Mouse (Mus musculus): ENCODE results near the gene Osbpl5. TPM values are rescaled to one million over a fixed set of nuclear protein-coding genes. Genes with fewer than 3 reads are reported as not detected.

Osbpl5 gene
- total and polyA plus RNA-seq, 3 experiments: 0.60 TPM; not detected in 2

- DNase-seq (ENCODE audit: low spot score) (no peak), ATAC-seq (ENCODE audit: extremely low read depth, insufficient number of reproducible peaks, low FRiP score, poor library complexity, severe bottlenecking) (no peak)
- Histone ChIP-seq H3K4me3 (ENCODE audit: low read depth, low read length) (no peak overlapping the region), H3K27me3 (ENCODE audit: insufficient read depth, low read length) (peaks cover 29% of the 10 kb centered on the region), H3K4me1 (ENCODE audit: insufficient read depth, low read depth, low read length) (peaks cover 5% of the 10 kb centered on the region; the same call in 1 of the 2 replicates), H3K9me3 (replicated peaks) (no peaks in the 10 kb centered on the region), H3K36me3 (replicated peaks) (no peaks in the 10 kb centered on the region)
- TF ChIP-seq TAL1 (conservative IDR thresholded peaks at IDR 0.05; ENCODE audit: low read depth, low read length) (no peak), CTCF (IDR thresholded peaks at IDR 0.05; ENCODE audit: low read depth, low read length) (no peak), GATA1 (IDR thresholded peaks at IDR 0.05; ENCODE audit: borderline replicate concordance, low read length) (no peak), POLR2AphosphoS5 (IDR thresholded peaks at IDR 0.05; ENCODE audit: insufficient replicate concordance, low read depth, low read length) (no peak), GATA2 (IDR thresholded peaks at IDR 0.05; ENCODE audit: borderline replicate concordance, low read depth, low read length) (no peak)
Observed at GRCm38 (mm10) chr7:143758956-143759355, 2.2 kb upstream of the Osbpl5 start.

GRCm38 (mm10) chr7:143757696-143758095 lies 911 bp upstream of the Osbpl5 start:
- DNase-seq (ENCODE audit: low spot score) (no peak), ATAC-seq (ENCODE audit: extremely low read depth, insufficient number of reproducible peaks, low FRiP score, poor library complexity, severe bottlenecking) (no peak)
- no peak overlapping the region for H3K4me3 ChIP-seq (ENCODE audit: low read depth, low read length)
- H3K4me1 ChIP-seq (ENCODE audit: insufficient read depth, low read depth, low read length): peaks cover 5% of the 10 kb centered on the region; the same call in 1 of the 2 replicates
- H3K27me3 ChIP-seq (ENCODE audit: insufficient read depth, low read length): peaks cover 35% of the 10 kb centered on the region
- H3K36me3 ChIP-seq (replicated peaks): no peaks in the 10 kb centered on the region
- TF ChIP-seq GATA1 (IDR thresholded peaks at IDR 0.05; ENCODE audit: borderline replicate concordance, low read length) (no peak), POLR2AphosphoS5 (IDR thresholded peaks at IDR 0.05; ENCODE audit: insufficient replicate concordance, low read depth, low read length) (no peak), CTCF (IDR thresholded peaks at IDR 0.05; ENCODE audit: low read depth, low read length) (no peak), GATA2 (IDR thresholded peaks at IDR 0.05; ENCODE audit: borderline replicate concordance, low read depth, low read length) (no peak), TAL1 (conservative IDR thresholded peaks at IDR 0.05; ENCODE audit: low read depth, low read length) (no peak)
- no peaks in the 10 kb centered on the region for H3K9me3 ChIP-seq (replicated peaks)

GRCm38 (mm10) chr7:143757027-143757390 lies 224 bp upstream of the Osbpl5 start:
- ATAC-seq (ENCODE audit: extremely low read depth, insufficient number of reproducible peaks, low FRiP score, poor library complexity, severe bottlenecking) (no peak), DNase-seq (ENCODE audit: low spot score) (no peak)
- peaks cover 37% of the 10 kb centered on the region for H3K27me3 ChIP-seq (ENCODE audit: insufficient read depth, low read length)
- H3K36me3 ChIP-seq (replicated peaks): no peaks in the 10 kb centered on the region
- TF ChIP-seq GATA1 (IDR thresholded peaks at IDR 0.05; ENCODE audit: borderline replicate concordance, low read length) (no peak), GATA2 (IDR thresholded peaks at IDR 0.05; ENCODE audit: borderline replicate concordance, low read depth, low read length) (no peak), POLR2AphosphoS5 (IDR thresholded peaks at IDR 0.05; ENCODE audit: insufficient replicate concordance, low read depth, low read length) (no peak), CTCF (IDR thresholded peaks at IDR 0.05; ENCODE audit: low read depth, low read length) (no peak), TAL1 (conservative IDR thresholded peaks at IDR 0.05; ENCODE audit: low read depth, low read length) (no peak)
- no peak overlapping the region for H3K4me3 ChIP-seq (ENCODE audit: low read depth, low read length)
- no peaks in the 10 kb centered on the region for H3K9me3 ChIP-seq (replicated peaks)
- peaks cover 5% of the 10 kb centered on the region; the same call in 1 of the 2 replicates for H3K4me1 ChIP-seq (ENCODE audit: insufficient read depth, low read depth, low read length)

- H3K4me3 ChIP-seq (ENCODE audit: low read depth, low read length): no peak overlapping the region
- no peaks in the 10 kb centered on the region for H3K36me3 ChIP-seq (replicated peaks)
- no peak for DNase-seq (ENCODE audit: low spot score)
- TF ChIP-seq GATA1 (IDR thresholded peaks at IDR 0.05; ENCODE audit: borderline replicate concordance, low read length) (no peak), POLR2AphosphoS5 (IDR thresholded peaks at IDR 0.05; ENCODE audit: insufficient replicate concordance, low read depth, low read length) (no peak), TAL1 (conservative IDR thresholded peaks at IDR 0.05; ENCODE audit: low read depth, low read length) (no peak), GATA2 (IDR thresholded peaks at IDR 0.05; ENCODE audit: borderline replicate concordance, low read depth, low read length) (no peak), CTCF (IDR thresholded peaks at IDR 0.05; ENCODE audit: low read depth, low read length) (no peak)
- no peaks in the 10 kb centered on the region for H3K9me3 ChIP-seq (replicated peaks)
- peaks cover 41% of the 10 kb centered on the region for H3K27me3 ChIP-seq (ENCODE audit: insufficient read depth, low read length)
- peaks cover 5% of the 10 kb centered on the region; the same call in 1 of the 2 replicates for H3K4me1 ChIP-seq (ENCODE audit: insufficient read depth, low read depth, low read length)
- no peak for ATAC-seq (ENCODE audit: extremely low read depth, insufficient number of reproducible peaks, low FRiP score, poor library complexity, severe bottlenecking)
Observed at GRCm38 (mm10) chr7:143755357-143756124, 1.2 kb downstream of the Osbpl5 start.

GRCm38 (mm10) chr7:143753990-143754715 lies 2.6 kb downstream of the Osbpl5 start:
- Histone ChIP-seq H3K4me3 (ENCODE audit: low read depth, low read length) (no peak overlapping the region), H3K4me1 (ENCODE audit: insufficient read depth, low read depth, low read length) (peaks cover 5% of the 10 kb centered on the region; the same call in 1 of the 2 replicates), H3K9me3 (replicated peaks) (no peaks in the 10 kb centered on the region), H3K27me3 (ENCODE audit: insufficient read depth, low read length) (peaks cover 45% of the 10 kb centered on the region), H3K36me3 (replicated peaks) (no peaks in the 10 kb centered on the region)
- TF ChIP-seq TAL1 (conservative IDR thresholded peaks at IDR 0.05; ENCODE audit: low read depth, low read length) (no peak), GATA1 (IDR thresholded peaks at IDR 0.05; ENCODE audit: borderline replicate concordance, low read length) (no peak), CTCF (IDR thresholded peaks at IDR 0.05; ENCODE audit: low read depth, low read length) (peak; percentile 60; the same call in 1 of the 2 replicates), POLR2AphosphoS5 (IDR thresholded peaks at IDR 0.05; ENCODE audit: insufficient replicate concordance, low read depth, low read length) (no peak)
- ATAC-seq (ENCODE audit: extremely low read depth, insufficient number of reproducible peaks, low FRiP score, poor library complexity, severe bottlenecking): no peak
- DNase-seq (ENCODE audit: low spot score): peak; percentile 20

GRCm38 (mm10) chr7:143752606-143753005 lies 4.2 kb downstream of the Osbpl5 start:
- Histone ChIP-seq H3K4me3 (ENCODE audit: low read depth, low read length) (no peak overlapping the region), H3K9me3 (replicated peaks) (no peaks in the 10 kb centered on the region), H3K4me1 (ENCODE audit: insufficient read depth, low read depth, low read length) (peaks cover 5% of the 10 kb centered on the region; the same call in 1 of the 2 replicates), H3K27me3 (ENCODE audit: insufficient read depth, low read length) (peaks cover 49% of the 10 kb centered on the region), H3K36me3 (replicated peaks) (no peaks in the 10 kb centered on the region)
- no peak for TF ChIP-seq GATA1 (IDR thresholded peaks at IDR 0.05; ENCODE audit: borderline replicate concordance, low read length)
- no peak for TF ChIP-seq CTCF (IDR thresholded peaks at IDR 0.05; ENCODE audit: low read depth, low read length)
- no peak for TF ChIP-seq POLR2AphosphoS5 (IDR thresholded peaks at IDR 0.05; ENCODE audit: insufficient replicate concordance, low read depth, low read length)
- TF ChIP-seq GATA2 (IDR thresholded peaks at IDR 0.05; ENCODE audit: borderline replicate concordance, low read depth, low read length): no peak
- no peak for TF ChIP-seq TAL1 (conservative IDR thresholded peaks at IDR 0.05; ENCODE audit: low read depth, low read length)
- ATAC-seq (ENCODE audit: extremely low read depth, insufficient number of reproducible peaks, low FRiP score, poor library complexity, severe bottlenecking): no peak
- DNase-seq (ENCODE audit: low spot score): no peak
